Mouse (Mus musculus): ENCODE results near the gene Pikfyve. TPM values are rescaled to one million over a fixed set of nuclear protein-coding genes. Genes with fewer than 3 reads are reported as not detected.
"Not testable (repeated sequence)": the region's sequence is repeated elsewhere in the genome, so short reads cannot be mapped to it uniquely, and the experiment has no call there.

The Pikfyve gene
- polyA plus RNA-seq, 1 experiment, result 5.2 TPM

- Histone ChIP-seq H3K36me3 (ENCODE audit: control insufficient read depth, insufficient read depth, low read length) (no peaks in the 10 kb centered on the region; the same call in 1 of the 2 replicates), H3K27me3 (ENCODE audit: control insufficient read depth, insufficient read depth, low read length) (no peaks in the 10 kb centered on the region), H3K4me1 (ENCODE audit: control insufficient read depth, insufficient read depth, low read length) (no peaks in the 10 kb centered on the region), H3K4me3 (ENCODE audit: control insufficient read depth, low read depth, low read length) (no peak overlapping the region), H3K27ac (ENCODE audit: control insufficient read depth, insufficient read depth, low read depth, low read length) (no peak overlapping the region)
- no peak for TF ChIP-seq CTCF (IDR thresholded peaks at IDR 0.05; ENCODE audit: control insufficient read depth, insufficient read depth, insufficient replicate concordance, low read depth, low read length)
Observed at GRCm38 (mm10) chr1:65204299-65204698, 17.8 kb downstream of the Pikfyve start.

DNA sequence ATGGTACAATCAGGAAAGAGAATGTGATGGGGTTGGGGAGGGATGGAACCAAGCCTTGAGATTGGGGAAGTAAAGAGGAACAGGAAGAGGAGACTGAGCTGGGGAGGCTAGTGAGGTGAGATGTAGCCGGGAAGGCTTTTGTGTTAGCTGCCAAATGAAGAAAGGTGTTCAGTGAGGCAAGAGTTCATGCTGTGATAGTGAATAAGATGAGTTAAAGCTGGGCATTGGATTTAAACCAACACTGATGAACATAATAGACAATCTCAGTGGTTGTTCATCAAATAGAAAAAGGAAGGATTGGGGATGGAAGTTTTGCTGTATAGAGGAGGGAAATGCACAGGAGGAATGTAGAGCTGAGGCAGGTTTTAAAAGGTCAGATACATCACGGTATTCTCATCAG is 26.7 kb downstream of the Pikfyve start:
- Histone ChIP-seq H3K36me3 (ENCODE audit: control insufficient read depth, insufficient read depth, low read length) (no peaks in the 10 kb centered on the region), H3K4me1 (ENCODE audit: control insufficient read depth, insufficient read depth, low read length) (no peaks in the 10 kb centered on the region)

GRCm38 (mm10) chr1:65217567-65217966 is 31.1 kb downstream of the Pikfyve start:
- Histone ChIP-seq H3K27me3 (ENCODE audit: control insufficient read depth, insufficient read depth, low read length) (no peaks in the 10 kb centered on the region), H3K4me3 (ENCODE audit: control insufficient read depth, low read depth, low read length) (no peak overlapping the region), H3K4me1 (ENCODE audit: control insufficient read depth, insufficient read depth, low read length) (no peaks in the 10 kb centered on the region), H3K36me3 (ENCODE audit: control insufficient read depth, insufficient read depth, low read length) (no peaks in the 10 kb centered on the region), H3K27ac (ENCODE audit: control insufficient read depth, insufficient read depth, low read depth, low read length) (no peak overlapping the region)
- TF ChIP-seq CTCF (IDR thresholded peaks at IDR 0.05; ENCODE audit: control insufficient read depth, insufficient read depth, insufficient replicate concordance, low read depth, low read length), result no peak
- TF ChIP-seq POLR2A (IDR thresholded peaks at IDR 0.05; ENCODE audit: control insufficient read depth, low read depth, low read length), result no peak

More for the DNA sequence above, 26.7 kb downstream of the Pikfyve start:
- Histone ChIP-seq H3K27me3 (ENCODE audit: control insufficient read depth, insufficient read depth, low read length) (no peaks in the 10 kb centered on the region), H3K27ac (ENCODE audit: control insufficient read depth, insufficient read depth, low read depth, low read length) (no peak overlapping the region), H3K4me3 (ENCODE audit: control insufficient read depth, low read depth, low read length) (no peak overlapping the region)
- TF ChIP-seq POLR2A (IDR thresholded peaks at IDR 0.05; ENCODE audit: control insufficient read depth, low read depth, low read length) (no peak), CTCF (IDR thresholded peaks at IDR 0.05; ENCODE audit: control insufficient read depth, insufficient read depth, insufficient replicate concordance, low read depth, low read length) (no peak)

GRCm38 (mm10) chr1:65217972-65218371 is 31.5 kb downstream of the Pikfyve start:
- no peaks in the 10 kb centered on the region for H3K36me3 ChIP-seq (ENCODE audit: control insufficient read depth, insufficient read depth, low read length)
- no peak overlapping the region for H3K4me3 ChIP-seq (ENCODE audit: control insufficient read depth, low read depth, low read length)
- no peaks in the 10 kb centered on the region for H3K27me3 ChIP-seq (ENCODE audit: control insufficient read depth, insufficient read depth, low read length)
- no peak for TF ChIP-seq CTCF (IDR thresholded peaks at IDR 0.05; ENCODE audit: control insufficient read depth, insufficient read depth, insufficient replicate concordance, low read depth, low read length)
- no peak for TF ChIP-seq POLR2A (IDR thresholded peaks at IDR 0.05; ENCODE audit: control insufficient read depth, low read depth, low read length)
- no peaks in the 10 kb centered on the region for H3K4me1 ChIP-seq (ENCODE audit: control insufficient read depth, insufficient read depth, low read length)
- H3K27ac ChIP-seq (ENCODE audit: control insufficient read depth, insufficient read depth, low read depth, low read length), result no peak overlapping the region

DNA sequence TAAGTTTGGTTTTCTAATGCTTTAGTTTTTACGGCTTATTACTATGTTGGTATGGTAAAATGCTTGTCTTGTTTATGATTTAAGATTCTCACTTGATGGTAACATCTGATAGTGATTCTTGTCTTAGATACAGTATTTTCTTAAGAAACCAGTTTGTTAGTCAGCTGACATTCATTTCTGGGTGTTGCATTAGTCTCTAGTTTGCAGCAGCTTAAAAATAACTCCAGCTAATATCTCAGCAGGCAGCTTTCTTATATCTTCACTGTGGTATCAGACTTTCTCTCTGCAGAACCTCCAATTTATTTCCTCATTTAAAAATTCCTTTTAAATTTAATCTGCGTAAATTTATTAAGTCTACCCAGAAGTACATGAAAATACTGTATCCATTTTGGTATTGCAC is 37.2 kb downstream of the Pikfyve start:
- Histone ChIP-seq H3K4me3 (ENCODE audit: control insufficient read depth, low read depth, low read length) (no peak overlapping the region), H3K36me3 (ENCODE audit: control insufficient read depth, insufficient read depth, low read length) (no peaks in the 10 kb centered on the region; the same call in 1 of the 2 replicates), H3K4me1 (ENCODE audit: control insufficient read depth, insufficient read depth, low read length) (no peaks in the 10 kb centered on the region), H3K27ac (ENCODE audit: control insufficient read depth, insufficient read depth, low read depth, low read length) (no peak overlapping the region), H3K27me3 (ENCODE audit: control insufficient read depth, insufficient read depth, low read length) (no peaks in the 10 kb centered on the region)
- TF ChIP-seq POLR2A (IDR thresholded peaks at IDR 0.05; ENCODE audit: control insufficient read depth, low read depth, low read length) (no peak), CTCF (IDR thresholded peaks at IDR 0.05; ENCODE audit: control insufficient read depth, insufficient read depth, insufficient replicate concordance, low read depth, low read length) (no peak)

- Histone ChIP-seq H3K27ac (ENCODE audit: control insufficient read depth, insufficient read depth, low read depth, low read length) (no peak overlapping the region), H3K36me3 (ENCODE audit: control insufficient read depth, insufficient read depth, low read length) (no peaks in the 10 kb centered on the region; the same call in 1 of the 2 replicates), H3K27me3 (ENCODE audit: control insufficient read depth, insufficient read depth, low read length) (no peaks in the 10 kb centered on the region), H3K4me1 (ENCODE audit: control insufficient read depth, insufficient read depth, low read length) (no peaks in the 10 kb centered on the region), H3K4me3 (ENCODE audit: control insufficient read depth, low read depth, low read length) (no peak overlapping the region)
- no peak for TF ChIP-seq POLR2A (IDR thresholded peaks at IDR 0.05; ENCODE audit: control insufficient read depth, low read depth, low read length)
- TF ChIP-seq CTCF (IDR thresholded peaks at IDR 0.05; ENCODE audit: control insufficient read depth, insufficient read depth, insufficient replicate concordance, low read depth, low read length), result no peak
Observed at GRCm38 (mm10) chr1:65227681-65228080, 41.2 kb downstream of the Pikfyve start.

- not testable (repeated sequence) for H3K4me1 ChIP-seq (ENCODE audit: control insufficient read depth, insufficient read depth, low read length); H3K27me3 ChIP-seq (ENCODE audit: control insufficient read depth, insufficient read depth, low read length); H3K4me3 ChIP-seq (ENCODE audit: control insufficient read depth, low read depth, low read length); H3K27ac ChIP-seq (ENCODE audit: control insufficient read depth, insufficient read depth, low read depth, low read length); H3K36me3 ChIP-seq (ENCODE audit: control insufficient read depth, insufficient read depth, low read length)
Observed at GRCm38 (mm10) chr1:65229768-65230167, 43.3 kb downstream of the Pikfyve start.

GRCm38 (mm10) chr1:65230566-65230965 is 44.1 kb downstream of the Pikfyve start:
- no peak for TF ChIP-seq POLR2A (IDR thresholded peaks at IDR 0.05; ENCODE audit: control insufficient read depth, low read depth, low read length)
- no peak for TF ChIP-seq CTCF (IDR thresholded peaks at IDR 0.05; ENCODE audit: control insufficient read depth, insufficient read depth, insufficient replicate concordance, low read depth, low read length)
- no peaks in the 10 kb centered on the region for H3K27me3 ChIP-seq (ENCODE audit: control insufficient read depth, insufficient read depth, low read length)
- H3K4me1 ChIP-seq (ENCODE audit: control insufficient read depth, insufficient read depth, low read length), result no peaks in the 10 kb centered on the region
- H3K36me3 ChIP-seq (ENCODE audit: control insufficient read depth, insufficient read depth, low read length), result no peaks in the 10 kb centered on the region; the same call in 1 of the 2 replicates
- no peak overlapping the region for H3K4me3 ChIP-seq (ENCODE audit: control insufficient read depth, low read depth, low read length)
- no peak overlapping the region for H3K27ac ChIP-seq (ENCODE audit: control insufficient read depth, insufficient read depth, low read depth, low read length)
